Mouse (Mus musculus) intestine, postnatal 0 days (tissue): ENCODE measurements around the gene Ino80. TPM values are rescaled to one million over a fixed set of nuclear protein-coding genes. Genes with fewer than 3 reads are reported as not detected.

Experiments used
- ATAC-seq: fragments of 200-750 bp; cut with Nextera tagmentation; 2 replicates; pipeline ENCODE4 v1.8.0; 2017; ENCODE audit warnings: mild to moderate bottlenecking, moderate TSS enrichment, moderate library complexity
- H3K27ac ChIP-seq: fragments of 300-500 bp; sonication (generic); 2 replicates; pipeline ENCODE4 v1.5.1; 2014; ENCODE audit warnings: mild to moderate bottlenecking, low read depth, low read length, moderate library complexity
- H3K27me3 ChIP-seq: fragments of 300-500 bp; sonication (generic); replicated peaks from 2 replicates; pipeline ENCODE4 v1.6.1; 2014; ENCODE audit warnings: low read length, mixed read lengths; ENCODE audit not compliant: control insufficient read depth, insufficient read depth
- H3K36me3 ChIP-seq: fragments of 300-500 bp; sonication (generic); 2 replicates; pipeline ENCODE4 v1.6.1; 2014; ENCODE audit warnings: mild to moderate bottlenecking, moderate library complexity; ENCODE audit not compliant: control insufficient read depth, insufficient read depth
- H3K4me1 ChIP-seq: fragments of 300-500 bp; sonication (generic); replicated peaks from 2 replicates; pipeline ENCODE4 v1.6.1; 2014; ENCODE audit warnings: antibody characterized with exemption, low read length, mixed read lengths; ENCODE audit not compliant: control insufficient read depth, insufficient read depth
- H3K4me2 ChIP-seq: fragments of 300-500 bp; sonication (generic); replicated peaks from 2 replicates; pipeline ENCODE4 v1.6.1; 2014; ENCODE audit warnings: low read depth, mild to moderate bottlenecking, moderate library complexity
- H3K4me3 ChIP-seq: fragments of 300-500 bp; sonication (generic); 2 replicates; pipeline ENCODE4 v1.5.1; 2014; ENCODE audit warnings: low read depth, low read length
- H3K9ac ChIP-seq: fragments of 300-500 bp; sonication (generic); 2 replicates; pipeline ENCODE4 v1.6.1; 2014; ENCODE audit warnings: mild to moderate bottlenecking, low read depth, low read length
- H3K9me3 ChIP-seq: fragments of 300-500 bp; sonication (generic); 2 replicates; pipeline ENCODE4 v1.6.1; 2016; ENCODE audit warnings: mixed run types; ENCODE audit not compliant: control insufficient read depth
- CTCF ChIP-seq: sonication (generic); IDR thresholded peaks from 2 replicates; pipeline ENCODE4 v1.5.1; 2016; ENCODE audit warnings: low read depth, mild to moderate bottlenecking, control low read depth, antibody characterized with exemption, moderate library complexity
- WGBS: fragments of 180-500 bp; shearing (Covaris S2); extraction: QIAGEN DNeasy Blood & Tissue Kit; methylation state at CpG from one replicate; pipeline ENCODE4 v1.1.7; 2014; 5-methylcytosine and 5-hydroxymethylcytosine counted together
- polyA plus RNA-seq: library from polyadenylated mRNA; unstranded; fragments of >200 nt; fragmentation: Nextera tagmentation; extraction: Ambion mirVana; gene quantifications from 2 replicates; pipeline ENCODE4 v1.2.1, GENCODE M21; 2015

The Ino80 gene
- polyA plus RNA-seq, 1 experiment from 2014 or later: 2.4 TPM

DNA sequence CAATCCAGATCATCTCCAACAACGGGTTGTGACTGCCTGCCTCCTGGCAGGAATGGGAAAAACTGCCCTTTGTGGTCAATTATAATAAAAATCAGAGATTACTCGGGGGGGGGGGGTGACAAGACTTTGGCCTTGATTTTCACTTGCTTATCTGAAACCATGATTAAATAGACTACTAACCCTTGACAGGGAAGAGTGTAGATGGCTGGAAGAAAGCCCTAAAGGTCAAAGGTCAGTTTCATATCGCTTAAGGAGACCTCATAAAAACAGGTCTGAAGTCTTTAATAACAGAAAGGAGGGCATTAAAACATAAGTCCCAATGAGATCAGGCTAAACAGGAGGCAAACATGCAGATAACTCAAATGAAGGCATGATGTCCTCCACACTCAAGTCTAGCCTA, 110.1 kb downstream of the Ino80 start:
- Histone ChIP-seq H3K9ac (no peak overlapping the region), H3K4me2 (0 out of 2 replicates have a peak overlapping the region, but pooled peaks have one; percentile 13), H3K27me3 (no peaks in the 10 kb centered on the region), H3K9me3 (no peaks in the 10 kb centered on the region), H3K27ac (no peak overlapping the region; the same call in 1 of the 2 replicates), H3K36me3 (peaks cover 17% of the 10 kb centered on the region), H3K4me3 (no peak overlapping the region), H3K4me1 (peaks cover 8% of the 10 kb centered on the region)
- TF ChIP-seq CTCF: no peak
- ATAC-seq: peak; percentile 55
- 35% methylated on average over 3 of the region's 3 CpGs for WGBS

DNA sequence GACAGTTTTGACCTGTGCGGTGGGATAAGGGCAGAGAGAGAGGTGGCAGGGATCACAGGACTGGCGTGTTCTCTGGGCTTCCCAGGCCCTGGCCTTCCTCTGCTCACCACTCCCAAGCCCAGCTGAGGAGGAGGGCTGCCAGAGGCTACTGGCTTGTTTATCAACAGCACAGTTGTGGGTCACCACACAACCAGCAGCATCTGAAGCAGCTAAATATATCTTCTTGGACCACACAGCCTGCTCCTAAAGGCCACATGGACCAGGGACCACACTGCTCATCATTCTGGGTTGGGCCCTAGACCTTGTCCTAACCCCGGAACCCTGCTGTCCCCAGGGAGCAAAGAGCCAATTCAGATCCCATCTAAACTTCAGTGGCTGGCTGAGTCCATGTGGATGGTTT, 112.5 kb downstream of the Ino80 start:
- no peak for ATAC-seq
- H3K9me3 ChIP-seq: no peaks in the 10 kb centered on the region
- TF ChIP-seq CTCF: no peak
- H3K36me3 ChIP-seq: peaks cover 8% of the 10 kb centered on the region; the same call in 1 of the 2 replicates
- no peaks in the 10 kb centered on the region for H3K27me3 ChIP-seq
- H3K9ac ChIP-seq: no peak overlapping the region
- H3K4me2 ChIP-seq: no peak overlapping the region
- WGBS: 87% methylated on average over 3 of the region's 3 CpGs
- H3K4me3 ChIP-seq: no peak overlapping the region
- no peak overlapping the region for H3K27ac ChIP-seq
- peaks cover 8% of the 10 kb centered on the region for H3K4me1 ChIP-seq

DNA sequence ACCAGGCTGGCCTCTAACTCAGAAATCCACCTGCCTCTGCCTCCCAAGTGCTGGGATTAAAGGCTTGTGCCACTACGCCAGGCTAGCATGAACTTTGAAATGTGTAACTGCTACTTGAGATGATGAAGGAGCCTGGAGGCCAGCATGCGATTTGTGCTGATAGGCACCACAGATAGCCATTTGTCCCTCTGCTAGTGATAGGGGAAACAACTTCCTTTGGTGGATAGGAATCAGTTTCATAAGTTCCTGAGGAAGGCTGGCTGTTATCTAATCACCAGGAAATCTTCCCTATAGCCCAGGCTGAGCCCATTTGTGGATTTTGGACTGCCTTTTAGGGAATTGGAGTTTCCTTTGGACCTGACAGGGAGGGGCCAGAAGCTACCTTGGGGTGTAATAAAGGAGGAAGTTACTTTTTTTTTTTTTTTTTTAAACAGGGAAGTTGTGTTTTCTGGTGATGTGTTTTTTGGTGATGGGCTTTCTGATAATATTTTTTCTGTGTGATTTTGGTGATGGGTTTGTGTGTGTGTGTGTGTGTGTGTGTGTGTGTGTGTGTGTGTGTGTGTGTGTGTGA, 117.7 kb downstream of the Ino80 start:
- H3K9me3 ChIP-seq: no peaks in the 10 kb centered on the region
- no peak overlapping the region for H3K9ac ChIP-seq
- no peaks in the 10 kb centered on the region for H3K27me3 ChIP-seq
- no peak overlapping the region for H3K4me2 ChIP-seq
- H3K4me3 ChIP-seq: no peak overlapping the region
- H3K36me3 ChIP-seq: no peaks in the 10 kb centered on the region
- TF ChIP-seq CTCF: no peak
- ATAC-seq: no peak
- no peaks in the 10 kb centered on the region for H3K4me1 ChIP-seq
- no peak overlapping the region for H3K27ac ChIP-seq
- WGBS: 28% methylated on average over 2 of the region's 2 CpGs

DNA sequence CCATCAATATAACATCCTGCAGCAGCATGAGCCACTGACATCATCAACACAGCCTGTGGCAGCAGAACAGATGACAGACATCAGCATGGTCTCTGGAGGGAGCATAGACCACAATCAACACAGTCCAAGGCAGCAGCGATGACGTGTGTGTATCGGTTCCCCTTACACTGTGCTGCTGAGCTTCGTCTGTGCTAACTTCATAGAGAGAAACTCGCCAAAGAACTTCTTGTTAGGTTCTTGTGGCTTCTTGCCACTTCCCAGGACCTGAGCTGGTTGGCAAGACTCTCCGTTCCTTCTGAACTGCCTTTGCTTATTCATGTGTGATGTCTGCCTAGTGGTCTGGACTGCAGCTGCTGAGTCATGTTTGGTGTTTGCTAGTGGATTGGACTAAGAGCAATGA, 119.2 kb downstream of the Ino80 start:
- Histone ChIP-seq H3K27ac (no peak overlapping the region), H3K4me3 (no peak overlapping the region), H3K4me1 (no peaks in the 10 kb centered on the region), H3K27me3 (no peaks in the 10 kb centered on the region), H3K4me2 (no peak overlapping the region), H3K9me3 (no peaks in the 10 kb centered on the region), H3K36me3 (no peaks in the 10 kb centered on the region), H3K9ac (no peak overlapping the region)
- no peak for TF ChIP-seq CTCF
- no peak for ATAC-seq
- WGBS: 90% methylated on average over 6 of the region's 6 CpGs

DNA sequence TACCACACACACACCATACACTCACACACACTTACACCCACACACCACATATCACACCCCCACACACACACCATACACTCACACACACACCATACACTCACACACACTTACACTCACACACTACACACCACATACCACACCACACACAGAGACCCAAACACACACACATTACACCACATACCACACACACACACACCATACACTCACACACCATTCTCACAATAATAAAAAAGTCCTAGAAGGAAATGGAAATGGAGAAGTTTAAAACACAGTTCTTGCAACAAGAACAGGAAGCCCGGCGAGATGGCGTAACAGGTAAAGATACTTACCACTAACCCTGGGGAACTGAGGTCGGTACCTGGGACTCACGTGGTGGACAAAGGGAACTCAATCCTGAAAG, 120.7 kb downstream of the Ino80 start:
- Histone ChIP-seq H3K27me3 (no peaks in the 10 kb centered on the region), H3K4me2 (no peak overlapping the region), H3K4me1 (no peaks in the 10 kb centered on the region), H3K9me3 (no peaks in the 10 kb centered on the region), H3K27ac (no peak overlapping the region), H3K36me3 (no peaks in the 10 kb centered on the region), H3K9ac (no peak overlapping the region), H3K4me3 (no peak overlapping the region)
- WGBS: 88% methylated on average over 5 of the region's 5 CpGs
- ATAC-seq: no peak
- TF ChIP-seq CTCF: no peak

DNA sequence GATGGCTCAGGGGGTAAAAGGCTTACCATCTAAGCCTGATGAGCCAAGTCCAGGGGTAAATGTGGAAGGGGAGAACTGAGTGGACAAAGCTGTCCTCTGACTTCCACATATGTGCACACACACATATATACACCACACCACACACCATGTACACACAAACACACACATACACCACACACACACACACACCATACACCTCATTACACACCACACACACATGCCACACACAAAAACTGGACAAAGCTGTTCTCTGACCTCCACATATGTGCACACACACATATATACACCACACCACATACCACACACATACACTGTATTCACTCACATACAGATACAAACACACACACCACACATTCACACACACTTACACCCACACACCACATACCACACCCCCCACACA, 121.2 kb downstream of the Ino80 start:
- H3K27ac ChIP-seq: no peak overlapping the region
- no peaks in the 10 kb centered on the region for H3K36me3 ChIP-seq
- no peaks in the 10 kb centered on the region for H3K9me3 ChIP-seq
- no peak for TF ChIP-seq CTCF
- H3K9ac ChIP-seq: no peak overlapping the region
- no peak for ATAC-seq
- no peak overlapping the region for H3K4me3 ChIP-seq
- no peaks in the 10 kb centered on the region for H3K27me3 ChIP-seq
- no peaks in the 10 kb centered on the region for H3K4me1 ChIP-seq
- no peak overlapping the region for H3K4me2 ChIP-seq

DNA sequence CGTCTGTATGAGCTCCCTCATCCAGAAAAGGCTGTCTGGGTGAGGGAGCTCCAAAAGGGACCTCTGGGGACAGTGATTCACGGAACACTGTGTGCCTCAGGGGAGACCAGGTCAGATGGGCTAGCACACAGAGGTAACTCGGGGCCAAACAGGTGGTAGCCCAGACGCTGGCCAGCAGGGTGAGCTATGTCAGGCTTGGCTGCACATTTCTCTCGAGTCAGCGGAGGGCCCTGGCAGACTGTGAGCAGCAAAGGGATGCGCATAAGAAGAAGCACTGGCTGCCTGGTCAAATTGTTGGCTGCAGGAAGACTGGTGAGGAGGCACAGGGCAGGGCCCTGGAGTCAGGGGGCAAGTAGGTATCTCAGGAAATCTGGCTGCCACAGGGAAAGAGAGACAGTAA, 121.8 kb downstream of the Ino80 start:
- H3K4me2 ChIP-seq: no peak overlapping the region
- H3K27ac ChIP-seq: no peak overlapping the region
- H3K4me1 ChIP-seq: no peaks in the 10 kb centered on the region
- peak; percentile 43 for TF ChIP-seq CTCF
- no peak overlapping the region for H3K4me3 ChIP-seq
- H3K9ac ChIP-seq: no peak overlapping the region
- 38% methylated on average over 7 of the region's 7 CpGs for WGBS
- no peaks in the 10 kb centered on the region for H3K27me3 ChIP-seq
- H3K36me3 ChIP-seq: no peaks in the 10 kb centered on the region
- H3K9me3 ChIP-seq: no peaks in the 10 kb centered on the region
- no peak for ATAC-seq
